Mouse (Mus musculus) thymus, adult 2 months (tissue): Measurements from ENCODE around the gene Rrbp1. TPM values are rescaled to one million over a fixed set of nuclear protein-coding genes. Genes with fewer than 3 reads are reported as not detected.

ENCODE experiments used
- DNase-seq: peaks from one replicate; pipeline ENCODE4 v3.0.0; 2021
- H3K27ac ChIP-seq: fragments of 200-500 bp; 2 replicates; pipeline ENCODE4 v1.5.1; 2012; ENCODE audit warnings: low read length, control low read depth; ENCODE audit not compliant: control insufficient read depth, insufficient read depth
- H3K27me3 ChIP-seq: fragments of 200-500 bp; 2 replicates; pipeline ENCODE4 v1.6.1; 2012; ENCODE audit warnings: mild to moderate bottlenecking, low read length, moderate library complexity, mixed read lengths; ENCODE audit not compliant: control insufficient read depth, insufficient read depth
- H3K36me3 ChIP-seq: fragments of 200-500 bp; 2 replicates; pipeline ENCODE4 v1.6.1; 2012; ENCODE audit warnings: mild to moderate bottlenecking, low read length, moderate library complexity; ENCODE audit not compliant: control insufficient read depth, insufficient read depth
- H3K4me1 ChIP-seq: fragments of 200-500 bp; replicated peaks from 2 replicates; pipeline ENCODE4 v1.6.1; 2012; ENCODE audit warnings: low read length; ENCODE audit not compliant: control insufficient read depth, insufficient read depth
- H3K4me3 ChIP-seq: fragments of 200-500 bp; 2 replicates; pipeline ENCODE4 v1.5.1; 2012; ENCODE audit warnings: mild to moderate bottlenecking, low read length, control low read depth, moderate library complexity; ENCODE audit not compliant: control insufficient read depth, insufficient read depth
- CTCF ChIP-seq: fragments of 200-500 bp; IDR thresholded peaks from 2 replicates; pipeline ENCODE4 v1.5.1; 2012; ENCODE audit warnings: mild to moderate bottlenecking, control low read depth, low read length, moderate library complexity, borderline replicate concordance; ENCODE audit not compliant: control insufficient read depth, poor library complexity, insufficient read depth; ENCODE audit errors: extremely low read depth
- POLR2A ChIP-seq: fragments of 200-500 bp; IDR thresholded peaks from 2 replicates; pipeline ENCODE4 v1.6.1; 2012; ENCODE audit warnings: mild to moderate bottlenecking, low read length, control low read depth, moderate library complexity; ENCODE audit not compliant: control insufficient read depth, poor library complexity, insufficient read depth; ENCODE audit errors: extremely low read depth
- WGBS: fragments of 180-500 bp; shearing (Covaris S2); methylation state at CpG from one replicate; pipeline ENCODE4 v1.1.7; 2018; 5-methylcytosine and 5-hydroxymethylcytosine counted together
- polyA plus RNA-seq: library from polyadenylated mRNA; depleted of rRNA; stranded (reverse); fragments of >200 nt; gene quantifications from 2 replicates; pipeline ENCODE4 v1.2.3, GENCODE M21; 2012

Gene Rrbp1
- polyA plus RNA-seq, 1 experiment = 33.8 TPM

- H3K27me3 ChIP-seq = no peaks in the 10 kb centered on the region
- H3K36me3 ChIP-seq = no peaks in the 10 kb centered on the region
- no peak for DNase-seq
- 94% methylated on average over 3 of the region's 3 CpGs for WGBS
- TF ChIP-seq POLR2A (no peak), CTCF (no peak)
- no peak overlapping the region for H3K4me3 ChIP-seq
- H3K4me1 ChIP-seq = no peaks in the 10 kb centered on the region
- H3K27ac ChIP-seq = no peak overlapping the region
These were observed 11.4 kb upstream of the Rrbp1 start for GRCm38 (mm10) chr2:144022441-144022840.

DNA sequence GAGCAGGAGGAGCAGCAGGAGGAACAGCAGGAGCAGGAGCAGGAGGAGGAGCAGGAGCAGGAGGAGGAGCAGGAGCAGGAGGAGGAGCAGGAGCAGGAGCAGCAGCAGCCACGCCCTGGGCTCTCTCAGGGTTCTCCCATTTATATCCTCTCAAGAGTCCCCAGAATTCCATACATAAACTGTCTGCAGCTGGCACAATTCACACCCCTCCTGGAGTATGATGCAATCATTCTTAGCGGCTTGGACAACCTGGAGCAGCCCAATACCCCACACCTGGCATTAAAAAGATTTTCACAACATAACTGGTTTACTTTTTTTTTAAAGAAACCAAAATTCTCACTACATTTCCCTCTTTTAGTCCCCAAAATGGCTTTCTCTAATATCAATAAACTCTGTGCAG, 8.9 kb upstream of the Rrbp1 start:
- TF ChIP-seq CTCF (no peak), POLR2A (no peak)
- no peaks in the 10 kb centered on the region for H3K36me3 ChIP-seq
- DNase-seq = no peak
- no peak overlapping the region for H3K4me3 ChIP-seq
- H3K4me1 ChIP-seq = no peaks in the 10 kb centered on the region
- H3K27me3 ChIP-seq = no peaks in the 10 kb centered on the region
- 92% methylated on average over 2 of the region's 2 CpGs for WGBS
- H3K27ac ChIP-seq = no peak overlapping the region

GRCm38 (mm10) chr2:144015861-144016260, 4.8 kb upstream of the Rrbp1 start:
- TF ChIP-seq POLR2A (no peak), CTCF (no peak)
- whole genome bisulfite sequencing = 92% methylated on average over 9 of the region's 9 CpGs

GRCm38 (mm10) chr2:144014481-144014880, 3.4 kb upstream of the Rrbp1 start:
- Histone ChIP-seq H3K4me3 (no peak overlapping the region), H3K36me3 (no peaks in the 10 kb centered on the region), H3K27me3 (no peaks in the 10 kb centered on the region), H3K27ac (no peak overlapping the region), H3K4me1 (peaks cover 9% of the 10 kb centered on the region)
- WGBS = 87% methylated on average over 5 of the region's 5 CpGs
- TF ChIP-seq CTCF (no peak), POLR2A (no peak)
- no peak for DNase-seq

More at GRCm38 (mm10) chr2:144015861-144016260, 4.8 kb upstream of the Rrbp1 start:
- Histone ChIP-seq H3K4me3 (no peak overlapping the region), H3K4me1 (peaks cover 3% of the 10 kb centered on the region; the same call in 1 of the 2 replicates), H3K27me3 (no peaks in the 10 kb centered on the region), H3K27ac (no peak overlapping the region), H3K36me3 (no peaks in the 10 kb centered on the region)
- no peak for DNase-seq

DNA sequence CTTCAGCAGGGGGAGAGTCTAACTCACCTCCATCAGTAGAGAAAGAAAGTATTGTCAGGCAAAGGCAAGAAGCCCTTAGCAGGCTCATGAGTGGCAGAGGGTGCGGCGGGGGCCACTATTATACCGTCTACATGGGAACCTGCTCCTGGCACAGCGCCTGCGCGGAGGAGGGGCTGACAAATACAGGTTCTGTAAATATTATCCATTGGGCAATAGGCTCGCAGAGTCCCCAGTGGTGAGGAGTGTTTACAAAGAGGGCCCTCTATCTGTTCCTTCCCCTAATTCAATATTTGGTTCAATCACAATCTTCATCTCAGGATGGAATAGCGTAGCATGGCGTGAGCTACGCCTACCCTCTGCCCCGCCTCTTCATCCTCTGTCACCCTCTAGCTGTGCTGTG, 3.0 kb upstream of the Rrbp1 start:
- Histone ChIP-seq H3K27ac (no peak overlapping the region), H3K4me3 (no peak overlapping the region), H3K4me1 (peaks cover 10% of the 10 kb centered on the region), H3K36me3 (no peaks in the 10 kb centered on the region), H3K27me3 (no peaks in the 10 kb centered on the region)
- no peak for TF ChIP-seq CTCF
- TF ChIP-seq POLR2A = no peak
- WGBS = 96% methylated on average over 11 of the region's 11 CpGs
- DNase-seq = no peak

- peak overlapping the region; percentile 63 for H3K4me3 ChIP-seq
- no peaks in the 10 kb centered on the region for H3K27me3 ChIP-seq
- peak; percentile 87 for DNase-seq
- peaks cover 10% of the 10 kb centered on the region for H3K4me1 ChIP-seq
- no peak overlapping the region for H3K27ac ChIP-seq
- TF ChIP-seq POLR2A (no peak), CTCF (peak; percentile 93)
- no peaks in the 10 kb centered on the region for H3K36me3 ChIP-seq
- WGBS = under 1% methylated on average over 106 of the region's 107 CpGs
These were observed 600 bp downstream of the Rrbp1 start for GRCm38 (mm10) chr2:144010282-144011044.
